Mouse (Mus musculus) myocyte (in vitro differentiated cells): ENCODE measurements at regions not wholly inside any gene's neighbourhood (a gene's known extent, or its start where the extent isn't known, plus 50 kb on each side); places are given as distances from the start of the nearest gene placed in this dataset.

Source experiments
- E2F4 ChIP-seq: IDR thresholded peaks from one replicate; pipeline ENCODE4 v1.6.1; 2011; ENCODE audit warnings: mild to moderate bottlenecking, control low read depth, moderate library complexity; ENCODE audit not compliant: insufficient read depth
- MYOD1 ChIP-seq, 3 experiments: IDR thresholded peaks; one replicate each; pipeline ENCODE4 v1.6.1; 2011; ENCODE audit warnings: control low read depth in 2 of 3, low read depth in 2 of 3, mild to moderate bottlenecking in 2 of 3, moderate library complexity in 1 of 3; ENCODE audit not compliant: insufficient read length in 2 of 3, control insufficient read depth in 1 of 3
- POLR2A ChIP-seq: IDR thresholded peaks from one replicate; pipeline ENCODE4 v1.6.1; 2011; ENCODE audit warnings: low read depth, mild to moderate bottlenecking, control low read depth, moderate library complexity; ENCODE audit not compliant: insufficient read length
- TCF3 ChIP-seq: IDR thresholded peaks from one replicate; pipeline ENCODE4 v1.6.1; 2011; ENCODE audit warnings: low read depth, control low read depth; ENCODE audit not compliant: insufficient read length
- USF1 ChIP-seq: IDR thresholded peaks from one replicate; pipeline ENCODE4 v1.6.1; 2011; ENCODE audit warnings: low read depth, mild to moderate bottlenecking, control low read depth, moderate library complexity

GRCm38 (mm10) chr16:75333750-75334149 is 252.1 kb downstream of the Lipi start:
- TF ChIP-seq POLR2A (no peak), TCF3 (no peak), E2F4 (no peak), USF1 (no peak), MYOD1 (IDR thresholded peaks at IDR 0.05; ENCODE audit: control insufficient read depth in 1 of 3, insufficient read length in 2 of 3, low read depth in 2 of 3) (no peak)
